Mouse (Mus musculus): ENCODE measurements at regions not wholly inside any gene's neighbourhood (a gene's known extent, or its start where the extent isn't known, plus 50 kb on each side); places are given as distances from the start of the nearest gene placed in this dataset.

- ATAC-seq (replicated peaks; ENCODE audit: insufficient number of reproducible peaks, low FRiP score, low TSS enrichment), result no peak
Measured at GRCm38 (mm10) chr13:16211482-16211881, 199.8 kb downstream of the Inhba start.

GRCm38 (mm10) chr13:16219877-16220276 lies 208.2 kb downstream of the Inhba start:
- no peaks in the 10 kb centered on the region for H3K9me3 ChIP-seq (replicated peaks; ENCODE audit: control insufficient read depth, low read length)
- H3K4me1 ChIP-seq (ENCODE audit: control insufficient read depth, insufficient read depth, low read length), result peaks cover 3% of the 10 kb centered on the region; the same call in 1 of the 2 replicates
- no peak overlapping the region for H3K9ac ChIP-seq (ENCODE audit: low read depth, low read length)
- no peak overlapping the region for H3K4me3 ChIP-seq (ENCODE audit: low read depth, low read length)
- ATAC-seq (replicated peaks; ENCODE audit: insufficient number of reproducible peaks, low FRiP score, low TSS enrichment), result no peak
- no peak overlapping the region for H3K4me2 ChIP-seq
- no peaks in the 10 kb centered on the region for H3K27me3 ChIP-seq (ENCODE audit: control insufficient read depth, insufficient read depth, low read length)
- no peaks in the 10 kb centered on the region for H3K36me3 ChIP-seq (ENCODE audit: control insufficient read depth, insufficient read depth, low read length)
- H3K27ac ChIP-seq (ENCODE audit: low read depth, low read length), result no peak overlapping the region

More at GRCm38 (mm10) chr13:16211482-16211881, 199.8 kb downstream of the Inhba start:
- Histone ChIP-seq H3K9me3 (replicated peaks; ENCODE audit: control insufficient read depth, low read length) (no peaks in the 10 kb centered on the region), H3K4me3 (ENCODE audit: low read depth, low read length) (no peak overlapping the region), H3K36me3 (ENCODE audit: control insufficient read depth, insufficient read depth, low read length) (no peaks in the 10 kb centered on the region), H3K9ac (ENCODE audit: low read depth, low read length) (no peak overlapping the region), H3K4me2 (no peak overlapping the region), H3K27me3 (ENCODE audit: control insufficient read depth, insufficient read depth, low read length) (no peaks in the 10 kb centered on the region), H3K4me1 (ENCODE audit: control insufficient read depth, insufficient read depth, low read length) (no peaks in the 10 kb centered on the region), H3K27ac (ENCODE audit: low read depth, low read length) (no peak overlapping the region)
- 29% methylated on average over 2 of the region's 2 CpGs for WGBS (ENCODE audit: insufficient replicate concordance)

- Histone ChIP-seq H3K4me1 (ENCODE audit: control insufficient read depth, insufficient read depth, low read length) (peaks cover 3% of the 10 kb centered on the region; the same call in 1 of the 2 replicates), H3K27ac (ENCODE audit: low read depth, low read length) (no peak overlapping the region), H3K36me3 (ENCODE audit: control insufficient read depth, insufficient read depth, low read length) (no peaks in the 10 kb centered on the region), H3K9me3 (replicated peaks; ENCODE audit: control insufficient read depth, low read length) (no peaks in the 10 kb centered on the region), H3K4me3 (ENCODE audit: low read depth, low read length) (no peak overlapping the region), H3K4me2 (no peak overlapping the region), H3K9ac (ENCODE audit: low read depth, low read length) (no peak overlapping the region), H3K27me3 (ENCODE audit: control insufficient read depth, insufficient read depth, low read length) (no peaks in the 10 kb centered on the region)
- 69% methylated on average over 5 of the region's 5 CpGs for WGBS (ENCODE audit: insufficient replicate concordance)
- ATAC-seq (replicated peaks; ENCODE audit: insufficient number of reproducible peaks, low FRiP score, low TSS enrichment), result no peak
Measured at GRCm38 (mm10) chr13:16222942-16223600, 211.4 kb downstream of the Inhba start.

- H3K4me1 ChIP-seq (ENCODE audit: control insufficient read depth, insufficient read depth, low read length), result no peaks in the 10 kb centered on the region
- H3K27me3 ChIP-seq (ENCODE audit: control insufficient read depth, insufficient read depth, low read length), result no peaks in the 10 kb centered on the region
- H3K36me3 ChIP-seq (ENCODE audit: control insufficient read depth, insufficient read depth, low read length), result no peaks in the 10 kb centered on the region
- no peak for ATAC-seq (replicated peaks; ENCODE audit: insufficient number of reproducible peaks, low FRiP score, low TSS enrichment)
- no peaks in the 10 kb centered on the region for H3K9me3 ChIP-seq (replicated peaks; ENCODE audit: control insufficient read depth, low read length)
- no peak overlapping the region for H3K4me2 ChIP-seq
- no peak overlapping the region for H3K9ac ChIP-seq (ENCODE audit: low read depth, low read length)
- WGBS (ENCODE audit: insufficient replicate concordance), result 66% methylated on average over 3 of the region's 3 CpGs
- no peak overlapping the region for H3K4me3 ChIP-seq (ENCODE audit: low read depth, low read length)
- H3K27ac ChIP-seq (ENCODE audit: low read depth, low read length), result no peak overlapping the region
Measured at GRCm38 (mm10) chr13:16261145-16261544, 249.5 kb downstream of the Inhba start.

- H3K4me2 ChIP-seq, result no peak overlapping the region
- H3K9me3 ChIP-seq (replicated peaks; ENCODE audit: control insufficient read depth, low read length), result no peaks in the 10 kb centered on the region
- WGBS (ENCODE audit: insufficient replicate concordance), result 31% methylated on average over 3 of the region's 3 CpGs
- ATAC-seq (replicated peaks; ENCODE audit: insufficient number of reproducible peaks, low FRiP score, low TSS enrichment), result no peak
- no peak overlapping the region for H3K9ac ChIP-seq (ENCODE audit: low read depth, low read length)
- H3K27ac ChIP-seq (ENCODE audit: low read depth, low read length), result no peak overlapping the region
- H3K36me3 ChIP-seq (ENCODE audit: control insufficient read depth, insufficient read depth, low read length), result no peaks in the 10 kb centered on the region
- H3K4me1 ChIP-seq (ENCODE audit: control insufficient read depth, insufficient read depth, low read length), result peaks cover 11% of the 10 kb centered on the region
- no peaks in the 10 kb centered on the region for H3K27me3 ChIP-seq (ENCODE audit: control insufficient read depth, insufficient read depth, low read length)
- no peak overlapping the region for H3K4me3 ChIP-seq (ENCODE audit: low read depth, low read length)
Measured at GRCm38 (mm10) chr13:16279974-16280373, 268.3 kb downstream of the Inhba start.

- 30% methylated on average over 2 of the region's 2 CpGs for WGBS (ENCODE audit: insufficient replicate concordance)
- no peak overlapping the region for H3K4me2 ChIP-seq
- no peak overlapping the region for H3K9ac ChIP-seq (ENCODE audit: low read depth, low read length)
- no peak for ATAC-seq (replicated peaks; ENCODE audit: insufficient number of reproducible peaks, low FRiP score, low TSS enrichment)
- no peak overlapping the region for H3K4me3 ChIP-seq (ENCODE audit: low read depth, low read length)
- no peaks in the 10 kb centered on the region for H3K9me3 ChIP-seq (replicated peaks; ENCODE audit: control insufficient read depth, low read length)
- no peak overlapping the region for H3K27ac ChIP-seq (ENCODE audit: low read depth, low read length)
- no peaks in the 10 kb centered on the region for H3K27me3 ChIP-seq (ENCODE audit: control insufficient read depth, insufficient read depth, low read length)
- H3K4me1 ChIP-seq (ENCODE audit: control insufficient read depth, insufficient read depth, low read length), result peaks cover 11% of the 10 kb centered on the region
- H3K36me3 ChIP-seq (ENCODE audit: control insufficient read depth, insufficient read depth, low read length), result no peaks in the 10 kb centered on the region
Measured at GRCm38 (mm10) chr13:16280742-16281141, 269.1 kb downstream of the Inhba start.

GRCm38 (mm10) chr13:16281777-16282176 lies 270.1 kb downstream of the Inhba start:
- Histone ChIP-seq H3K27me3 (ENCODE audit: control insufficient read depth, insufficient read depth, low read length) (no peaks in the 10 kb centered on the region), H3K4me3 (ENCODE audit: low read depth, low read length) (no peak overlapping the region), H3K27ac (ENCODE audit: low read depth, low read length) (peak overlapping the region; percentile 83), H3K4me2 (no peak overlapping the region), H3K9ac (ENCODE audit: low read depth, low read length) (no peak overlapping the region), H3K9me3 (replicated peaks; ENCODE audit: control insufficient read depth, low read length) (no peaks in the 10 kb centered on the region), H3K36me3 (ENCODE audit: control insufficient read depth, insufficient read depth, low read length) (no peaks in the 10 kb centered on the region), H3K4me1 (ENCODE audit: control insufficient read depth, insufficient read depth, low read length) (peaks cover 11% of the 10 kb centered on the region)
- no peak for ATAC-seq (replicated peaks; ENCODE audit: insufficient number of reproducible peaks, low FRiP score, low TSS enrichment)

GRCm38 (mm10) chr13:16282230-16282629 lies 270.6 kb downstream of the Inhba start:
- no peak overlapping the region for H3K9ac ChIP-seq (ENCODE audit: low read depth, low read length)
- ATAC-seq (replicated peaks; ENCODE audit: insufficient number of reproducible peaks, low FRiP score, low TSS enrichment), result peak; percentile 42
- H3K4me3 ChIP-seq (ENCODE audit: low read depth, low read length), result no peak overlapping the region
- H3K27me3 ChIP-seq (ENCODE audit: control insufficient read depth, insufficient read depth, low read length), result no peaks in the 10 kb centered on the region
- H3K4me2 ChIP-seq, result no peak overlapping the region
- H3K4me1 ChIP-seq (ENCODE audit: control insufficient read depth, insufficient read depth, low read length), result peaks cover 11% of the 10 kb centered on the region
- H3K36me3 ChIP-seq (ENCODE audit: control insufficient read depth, insufficient read depth, low read length), result no peaks in the 10 kb centered on the region
- no peaks in the 10 kb centered on the region for H3K9me3 ChIP-seq (replicated peaks; ENCODE audit: control insufficient read depth, low read length)
- H3K27ac ChIP-seq (ENCODE audit: low read depth, low read length), result peak overlapping the region; percentile 83
- WGBS (ENCODE audit: insufficient replicate concordance), result 24% methylated on average over 2 of the region's 2 CpGs

GRCm38 (mm10) chr13:16283336-16283735 lies 271.7 kb downstream of the Inhba start:
- 44% methylated on average over 4 of the region's 4 CpGs for WGBS (ENCODE audit: insufficient replicate concordance)
- Histone ChIP-seq H3K4me2 (no peak overlapping the region), H3K4me1 (ENCODE audit: control insufficient read depth, insufficient read depth, low read length) (peaks cover 11% of the 10 kb centered on the region), H3K27ac (ENCODE audit: low read depth, low read length) (peak overlapping the region; percentile 24), H3K4me3 (ENCODE audit: low read depth, low read length) (no peak overlapping the region), H3K36me3 (ENCODE audit: control insufficient read depth, insufficient read depth, low read length) (no peaks in the 10 kb centered on the region), H3K9ac (ENCODE audit: low read depth, low read length) (no peak overlapping the region), H3K9me3 (replicated peaks; ENCODE audit: control insufficient read depth, low read length) (no peaks in the 10 kb centered on the region), H3K27me3 (ENCODE audit: control insufficient read depth, insufficient read depth, low read length) (no peaks in the 10 kb centered on the region)
- no peak for ATAC-seq (replicated peaks; ENCODE audit: insufficient number of reproducible peaks, low FRiP score, low TSS enrichment)
